Mouse (Mus musculus) MEL (cell line): ENCODE data around the gene Tox2. TPM values are rescaled to one million over a fixed set of nuclear protein-coding genes. Genes with fewer than 3 reads are reported as not detected.

ENCODE experiments used
- DNase-seq: peaks from one replicate; pipeline ENCODE4 v3.0.0; 2011; ENCODE audit warnings: low read depth, low spot score
- H3K27ac ChIP-seq: 2 replicates; pipeline ENCODE4 v1.5.1; 2012; ENCODE audit warnings: low read depth, mild to moderate bottlenecking, control low read depth, low read length, moderate library complexity; ENCODE audit not compliant: control insufficient read depth
- H3K27me3 ChIP-seq, 2 experiments: fragments of 150-350 bp in 1 of 2; sonication (generic) in 1 of 2; 2 replicates each; pipeline ENCODE4 v1.6.1; 2012; ENCODE audit warnings: low read length in 2 of 2, mild to moderate bottlenecking in 2 of 2, improper control_type of control experiment in 1 of 2, moderate library complexity in 1 of 2; ENCODE audit not compliant: insufficient read depth in 2 of 2, control insufficient read depth in 1 of 2
- H3K36me3 ChIP-seq, 2 experiments: 2 replicates each; pipeline ENCODE4 v1.6.1; 2012 to 2014; ENCODE audit warnings: low read length in 2 of 2, improper control_type of control experiment in 1 of 2, inconsistent platforms in 1 of 2, mild to moderate bottlenecking in 1 of 2; ENCODE audit not compliant: insufficient read depth in 2 of 2, control insufficient read depth in 1 of 2
- H3K4me1 ChIP-seq, 2 experiments: fragments of 150-350 bp in 1 of 2; sonication (generic) in 1 of 2; 2 replicates each; pipeline ENCODE4 v1.6.1; 2012; ENCODE audit warnings: low read length in 2 of 2, improper control_type of control experiment in 1 of 2, mild to moderate bottlenecking in 1 of 2; ENCODE audit not compliant: insufficient read depth in 2 of 2, control insufficient read depth in 1 of 2
- H3K4me3 ChIP-seq, 2 experiments: fragments of 150-350 bp in 1 of 2; sonication (generic) in 1 of 2; 2 replicates each; pipeline ENCODE4 v1.5.1; 2012; ENCODE audit warnings: low read depth in 2 of 2, low read length in 2 of 2, mild to moderate bottlenecking in 2 of 2, moderate library complexity in 2 of 2, control low read depth in 1 of 2, improper control_type of control experiment in 1 of 2; ENCODE audit not compliant: control insufficient read depth in 1 of 2, insufficient read depth in 1 of 2
- H3K79me2 ChIP-seq: 2 replicates; pipeline ENCODE4 v1.6.1; 2012; ENCODE audit warnings: mild to moderate bottlenecking, low read length, moderate library complexity; ENCODE audit not compliant: control insufficient read depth, poor library complexity, insufficient read depth
- H3K9ac ChIP-seq: 2 replicates; pipeline ENCODE4 v1.6.1; 2012; ENCODE audit warnings: low read depth, mild to moderate bottlenecking, control low read depth, low read length, moderate library complexity; ENCODE audit not compliant: control insufficient read depth, poor library complexity, severe bottlenecking
- H3K9me3 ChIP-seq: fragments of 150-350 bp; sonication (generic); replicated peaks from 2 replicates; pipeline ENCODE4 v1.6.1; 2012; ENCODE audit warnings: mild to moderate bottlenecking, low read length, improper control_type of control experiment, moderate library complexity; ENCODE audit not compliant: insufficient read depth
- BHLHE40 ChIP-seq: IDR thresholded peaks from 2 replicates; pipeline ENCODE4 v1.6.1; 2012; ENCODE audit warnings: low read depth, mild to moderate bottlenecking, inconsistent platforms, low read length, improper control_type of control experiment, borderline replicate concordance
- CHD2 ChIP-seq: IDR thresholded peaks from 2 replicates; pipeline ENCODE4 v1.6.1; 2011; ENCODE audit warnings: low read length, improper control_type of control experiment
- CTCF ChIP-seq, 3 experiments: IDR thresholded peaks in 2 of 3; conservative IDR thresholded peaks in 1 of 3; 2 replicates each; pipeline ENCODE4 v1.5.1; 2011 to 2012; ENCODE audit warnings: low read length in 3 of 3, low read depth in 2 of 3, mild to moderate bottlenecking in 2 of 3, improper control_type of control experiment in 1 of 3, inconsistent platforms in 1 of 3, mixed read lengths in 1 of 3, moderate library complexity in 1 of 3; ENCODE audit not compliant: control insufficient read depth in 1 of 3, insufficient read depth in 1 of 3, poor library complexity in 1 of 3, severe bottlenecking in 1 of 3
- E2F4 ChIP-seq: IDR thresholded peaks from 2 replicates; pipeline ENCODE4 v1.6.1; 2011; ENCODE audit warnings: low read depth, low read length, improper control_type of control experiment, borderline replicate concordance
- ELF1 ChIP-seq: IDR thresholded peaks from 2 replicates; pipeline ENCODE4 v1.6.1; 2014; ENCODE audit warnings: low read depth, mild to moderate bottlenecking, inconsistent platforms, low read length, improper control_type of control experiment, moderate library complexity
- ETS1 ChIP-seq: IDR thresholded peaks from 2 replicates; pipeline ENCODE4 v1.6.1; 2012; ENCODE audit warnings: low read depth, mild to moderate bottlenecking, inconsistent platforms, low read length, improper control_type of control experiment, moderate library complexity
- GATA1 ChIP-seq: IDR thresholded peaks from 2 replicates; pipeline ENCODE4 v1.6.1; 2011; ENCODE audit warnings: low read depth, low read length, improper control_type of control experiment
- KAT2A ChIP-seq: conservative IDR thresholded peaks from 2 replicates; pipeline ENCODE4 v1.6.1; 2012; ENCODE audit warnings: low read depth, low read length, improper control_type of control experiment, inconsistent platforms
- MAFK ChIP-seq: IDR thresholded peaks from 2 replicates; pipeline ENCODE4 v1.6.1; 2011; ENCODE audit warnings: low read depth, mild to moderate bottlenecking, low read length, improper control_type of control experiment, borderline replicate concordance
- MAX ChIP-seq: IDR thresholded peaks from 2 replicates; pipeline ENCODE4 v1.6.1; 2011; ENCODE audit warnings: low read length, improper control_type of control experiment
- MAZ ChIP-seq: IDR thresholded peaks from 2 replicates; pipeline ENCODE4 v1.6.1; 2012; ENCODE audit warnings: low read depth, mild to moderate bottlenecking, inconsistent platforms, low read length, improper control_type of control experiment
- MEF2A ChIP-seq: IDR thresholded peaks from 2 replicates; pipeline ENCODE4 v1.6.1; 2014; ENCODE audit warnings: low read depth, mild to moderate bottlenecking, inconsistent platforms, low read length, improper control_type of control experiment; ENCODE audit not compliant: poor library complexity, insufficient replicate concordance, severe bottlenecking; ENCODE audit errors: extremely low read depth
- MXI1 ChIP-seq: IDR thresholded peaks from 2 replicates; pipeline ENCODE4 v1.6.1; 2011; ENCODE audit warnings: mild to moderate bottlenecking, low read depth, low read length, improper control_type of control experiment
- MYC ChIP-seq: IDR thresholded peaks from 2 replicates; pipeline ENCODE4 v1.6.1; 2011; ENCODE audit warnings: low read depth, mild to moderate bottlenecking, low read length, improper control_type of control experiment, moderate library complexity
- NELFE ChIP-seq: IDR thresholded peaks from 2 replicates; pipeline ENCODE4 v1.6.1; 2011; ENCODE audit warnings: low read depth, low read length, improper control_type of control experiment
- NRF1 ChIP-seq: IDR thresholded peaks from 2 replicates; pipeline ENCODE4 v1.6.1; 2014; ENCODE audit warnings: low read depth, mild to moderate bottlenecking, inconsistent platforms, low read length, improper control_type of control experiment, moderate library complexity; ENCODE audit not compliant: poor library complexity, insufficient read depth, severe bottlenecking
- POLR2A ChIP-seq, 2 experiments: IDR thresholded peaks; 2 replicates each; pipeline ENCODE4 v1.6.1; 2011 to 2012; ENCODE audit warnings: low read length in 2 of 2, mild to moderate bottlenecking in 2 of 2, control low read depth in 1 of 2, improper control_type of control experiment in 1 of 2, low read depth in 1 of 2, moderate library complexity in 1 of 2; ENCODE audit not compliant: control insufficient read depth in 1 of 2, insufficient read depth in 1 of 2, poor library complexity in 1 of 2
- POLR2AphosphoS2 ChIP-seq: IDR thresholded peaks from 2 replicates; pipeline ENCODE4 v1.6.1; 2011; ENCODE audit warnings: low read length, improper control_type of control experiment
- POLR2AphosphoS5 ChIP-seq: IDR thresholded peaks from 2 replicates; pipeline ENCODE4 v1.6.1; 2012; ENCODE audit warnings: low read depth, borderline replicate concordance, mild to moderate bottlenecking, inconsistent platforms, low read length, moderate library complexity, mixed read lengths
- RAD21 ChIP-seq: IDR thresholded peaks from 2 replicates; pipeline ENCODE4 v1.6.1; 2011; ENCODE audit warnings: mild to moderate bottlenecking, low read depth, low read length, improper control_type of control experiment
- RCOR1 ChIP-seq: IDR thresholded peaks from 2 replicates; pipeline ENCODE4 v1.6.1; 2012; ENCODE audit warnings: low read depth, mild to moderate bottlenecking, inconsistent platforms, low read length, improper control_type of control experiment
- SIN3A ChIP-seq: IDR thresholded peaks from 2 replicates; pipeline ENCODE4 v1.6.1; 2012; ENCODE audit warnings: low read length, improper control_type of control experiment, inconsistent platforms
- SMC3 ChIP-seq: IDR thresholded peaks from 2 replicates; pipeline ENCODE4 v1.6.1; 2011; ENCODE audit warnings: low read depth, low read length, improper control_type of control experiment
- TAL1 ChIP-seq: IDR thresholded peaks from 2 replicates; pipeline ENCODE4 v1.6.1; 2012; ENCODE audit warnings: mild to moderate bottlenecking, inconsistent platforms, low read length, moderate library complexity, mixed read lengths
- TBP ChIP-seq: IDR thresholded peaks from 2 replicates; pipeline ENCODE4 v1.8.0; 2011; ENCODE audit warnings: low read depth, low read length, improper control_type of control experiment
- TCF12 ChIP-seq: IDR thresholded peaks from 2 replicates; pipeline ENCODE4 v1.6.1; 2014; ENCODE audit warnings: low read depth, mild to moderate bottlenecking, inconsistent platforms, low read length, improper control_type of control experiment, moderate library complexity
- USF1 ChIP-seq: IDR thresholded peaks from 2 replicates; pipeline ENCODE4 v1.6.1; 2014; ENCODE audit warnings: low read depth, mild to moderate bottlenecking, inconsistent platforms, low read length, improper control_type of control experiment, moderate library complexity
- USF2 ChIP-seq, 2 experiments: IDR thresholded peaks; 2 replicates each; pipeline ENCODE4 v1.6.1; 2011 to 2012; ENCODE audit warnings: improper control_type of control experiment in 2 of 2, low read length in 2 of 2, borderline replicate concordance in 1 of 2, inconsistent platforms in 1 of 2, low read depth in 1 of 2, mild to moderate bottlenecking in 1 of 2; ENCODE audit not compliant: insufficient read depth in 1 of 2
- ZC3H11A ChIP-seq: IDR thresholded peaks from 2 replicates; pipeline ENCODE4 v1.6.1; 2012; ENCODE audit warnings: low read depth, mild to moderate bottlenecking, inconsistent platforms, low read length, improper control_type of control experiment
- ZMIZ1 ChIP-seq: IDR thresholded peaks from 2 replicates; pipeline ENCODE4 v1.6.1; 2012; ENCODE audit warnings: low read depth, mild to moderate bottlenecking, inconsistent platforms, low read length, improper control_type of control experiment, moderate library complexity
- ZNF384 ChIP-seq: IDR thresholded peaks from 2 replicates; pipeline ENCODE4 v1.6.1; 2012; ENCODE audit warnings: low read depth, mild to moderate bottlenecking, inconsistent platforms, low read length, improper control_type of control experiment
- polyA plus RNA-seq, 2 experiments: library from polyadenylated mRNA; stranded (reverse) in 1 of 2; unstranded in 1 of 2; fragments of >175 nt in 1 of 2; fragments of >200 nt in 1 of 2; gene quantifications; 2 replicates each; pipeline versions ENCODE4 v1.2.1 to v1.2.4; 2012; ENCODE audit warnings: low replicate concordance in 2 of 2, low read depth in 1 of 2; ENCODE audit not compliant: insufficient read length in 2 of 2, insufficient read depth in 1 of 2, missing spikeins in 1 of 2
- total RNA-seq: library from RNA; depleted of rRNA; stranded (reverse); fragments of 300-350 nt; gene quantifications from 2 replicates; pipeline ENCODE4 v1.2.3, GENCODE M21; 2012

The Tox2 gene
- total and polyA plus RNA-seq, 3 experiments: not detected

DNA sequence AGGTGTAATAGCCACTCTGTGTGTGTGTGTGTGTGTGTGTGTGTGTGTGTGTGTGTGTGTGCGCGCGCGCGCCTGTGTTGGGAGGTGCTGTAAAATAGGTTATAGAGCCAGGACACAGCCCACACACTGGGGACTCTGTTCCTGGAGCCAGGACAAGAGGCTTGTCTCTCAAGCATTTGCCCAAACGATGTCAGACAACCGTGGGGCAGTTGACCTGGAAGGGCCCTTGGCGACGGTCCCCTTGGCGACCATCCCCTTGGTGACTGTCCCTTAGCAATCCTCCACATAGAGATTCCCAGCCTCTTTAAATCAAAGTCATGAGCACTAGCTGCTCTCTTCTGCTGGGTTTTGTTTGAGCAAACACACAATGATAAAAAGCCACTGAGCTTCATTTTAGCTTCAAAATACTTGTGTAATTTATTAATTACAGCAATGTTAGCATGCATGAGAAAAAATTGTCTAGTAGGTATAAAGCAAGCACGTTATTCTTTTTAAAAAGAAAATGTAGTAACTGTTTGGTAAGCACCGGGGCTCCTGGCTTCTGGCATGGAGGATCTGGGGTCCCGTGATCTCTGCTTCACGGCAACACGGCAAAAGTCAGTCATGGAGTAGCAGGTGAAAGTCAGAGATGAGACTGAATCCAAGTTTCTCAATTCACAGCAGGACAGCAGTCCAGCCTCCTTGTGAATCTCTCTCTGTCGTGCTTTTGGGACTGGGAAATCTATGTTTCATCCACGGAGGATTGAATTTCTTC lies 3.0 kb downstream of the Tox2 start:
- Histone ChIP-seq H3K27me3 (no peaks in the 10 kb centered on the region), H3K4me3 (no peak overlapping the region), H3K36me3 (no peaks in the 10 kb centered on the region), H3K79me2 (no peaks in the 10 kb centered on the region), H3K4me1 (no peaks in the 10 kb centered on the region), H3K9ac (no peak overlapping the region), H3K9me3 (no peaks in the 10 kb centered on the region), H3K27ac (no peak overlapping the region)
- TF ChIP-seq ZC3H11A (no peak), MXI1 (no peak), TBP (no peak), USF2 (IDR thresholded peaks at IDR 0.05; ENCODE audit: borderline replicate concordance in 1 of 2, insufficient read depth in 1 of 2, low read depth in 1 of 2, low read length in 2 of 2) (no peak), MAZ (no peak), BHLHE40 (no peak), MAFK (no peak), KAT2A (no peak)
- DNase-seq: no peak

DNA sequence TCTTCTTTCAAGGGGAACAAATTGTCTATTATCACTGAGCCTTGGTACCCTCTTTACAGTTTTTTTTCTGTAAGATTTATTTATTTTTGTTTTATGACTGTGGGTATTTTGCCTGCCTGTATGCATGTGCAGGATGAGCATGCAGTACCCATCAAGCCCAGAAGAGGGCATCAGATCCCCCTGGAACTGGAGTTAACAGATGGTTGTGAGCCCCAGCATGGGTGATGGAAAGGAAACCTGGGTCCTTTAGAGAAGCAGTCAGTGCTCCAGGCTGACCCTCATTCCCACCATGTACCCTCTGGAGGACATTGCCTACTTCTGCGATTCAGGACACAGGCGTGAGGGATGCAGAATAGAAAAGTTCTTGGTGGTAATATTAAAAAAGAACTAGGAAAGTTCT lies 4.4 kb downstream of the Tox2 start:
- Histone ChIP-seq H3K4me3 (no peak overlapping the region), H3K36me3 (no peaks in the 10 kb centered on the region), H3K79me2 (no peaks in the 10 kb centered on the region), H3K9ac (no peak overlapping the region), H3K4me1 (no peaks in the 10 kb centered on the region), H3K9me3 (no peaks in the 10 kb centered on the region), H3K27me3 (no peaks in the 10 kb centered on the region), H3K27ac (no peak overlapping the region)
- peak; percentile 29 for DNase-seq
- no peak for TF ChIP-seq CHD2
- no peak for TF ChIP-seq NELFE
- TF ChIP-seq POLR2AphosphoS5: no peak
- TF ChIP-seq SIN3A: no peak
- TF ChIP-seq POLR2A (IDR thresholded peaks at IDR 0.05; ENCODE audit: control insufficient read depth in 1 of 2, insufficient read depth in 1 of 2, low read depth in 1 of 2, low read length in 2 of 2, poor library complexity in 1 of 2): no peak
- peak; percentile 49 for TF ChIP-seq ZC3H11A
- TF ChIP-seq TAL1: no peak
- TF ChIP-seq TBP: no peak
- TF ChIP-seq SMC3: peak; percentile 71
- TF ChIP-seq RCOR1: no peak
- no peak for TF ChIP-seq ELF1
- peak; percentile 40 for TF ChIP-seq RAD21
- TF ChIP-seq USF1: no peak
- TF ChIP-seq MEF2A: no peak
- no peak for TF ChIP-seq MAFK
- no peak for TF ChIP-seq NRF1
- TF ChIP-seq TCF12: no peak
- no peak for TF ChIP-seq USF2 (IDR thresholded peaks at IDR 0.05; ENCODE audit: borderline replicate concordance in 1 of 2, insufficient read depth in 1 of 2, low read depth in 1 of 2, low read length in 2 of 2)
- TF ChIP-seq MAX: no peak
- no peak for TF ChIP-seq POLR2AphosphoS2
- no peak for TF ChIP-seq E2F4
- TF ChIP-seq ZMIZ1: no peak
- no peak for TF ChIP-seq ETS1
- no peak for TF ChIP-seq MYC
- peak; percentile 53 to 66 (median 56) for TF ChIP-seq CTCF (IDR thresholded peaks at IDR 0.05 in 2 of 3, conservative IDR thresholded peaks at IDR 0.05 in 1 of 3; ENCODE audit: control insufficient read depth in 1 of 3, insufficient read depth in 1 of 3, low read depth in 2 of 3, low read length in 3 of 3, poor library complexity in 1 of 3, severe bottlenecking in 1 of 3)
- no peak for TF ChIP-seq BHLHE40
- TF ChIP-seq GATA1: no peak
- TF ChIP-seq ZNF384: no peak
